Mouse (Mus musculus) intestine, embryonic 16.5 days (tissue): ENCODE results near the gene Rest. TPM values are rescaled to one million over a fixed set of nuclear protein-coding genes. Genes with fewer than 3 reads are reported as not detected.

Source experiments
- ATAC-seq: fragments of 200-750 bp; cut with Nextera tagmentation; 2 replicates; pipeline ENCODE4 v1.8.0; 2017; ENCODE audit warnings: moderate TSS enrichment, moderate library complexity
- H3K27ac ChIP-seq: fragments of 300-500 bp; sonication (generic); 2 replicates; pipeline ENCODE4 v1.5.1; 2014; ENCODE audit warnings: mild to moderate bottlenecking, low read length
- H3K27me3 ChIP-seq: fragments of 300-500 bp; sonication (generic); replicated peaks from 2 replicates; pipeline ENCODE4 v1.6.1; 2014; ENCODE audit warnings: low read length, control low read depth, mixed read lengths; ENCODE audit not compliant: control insufficient read depth, insufficient read depth
- H3K36me3 ChIP-seq: fragments of 300-500 bp; sonication (generic); 2 replicates; pipeline ENCODE4 v1.6.1; 2014; ENCODE audit warnings: low read length, control low read depth; ENCODE audit not compliant: control insufficient read depth, insufficient read depth
- H3K4me1 ChIP-seq: fragments of 300-500 bp; sonication (generic); 2 replicates; pipeline ENCODE4 v1.6.1; 2014; ENCODE audit warnings: low read length, control low read depth, mixed read lengths; ENCODE audit not compliant: control insufficient read depth, insufficient read depth
- H3K4me2 ChIP-seq: fragments of 300-500 bp; sonication (generic); 2 replicates; pipeline ENCODE4 v1.6.1; 2014; ENCODE audit warnings: low read depth, low read length, control low read depth
- H3K4me3 ChIP-seq: fragments of 300-500 bp; sonication (generic); 2 replicates; pipeline ENCODE4 v1.5.1; 2014; ENCODE audit warnings: mild to moderate bottlenecking, low read length
- H3K9ac ChIP-seq: fragments of 300-500 bp; sonication (generic); 2 replicates; pipeline ENCODE4 v1.6.1; 2014; ENCODE audit warnings: low read depth, low read length
- H3K9me3 ChIP-seq: fragments of 300-500 bp; sonication (generic); 2 replicates; pipeline ENCODE4 v1.6.1; 2016; ENCODE audit warnings: low read length, control low read depth; ENCODE audit not compliant: control insufficient read depth
- WGBS: fragments of 180-500 bp; shearing (Covaris S2); extraction: QIAGEN DNeasy Blood & Tissue Kit; methylation state at CpG from one replicate; pipeline ENCODE4 v1.1.7; 2014; 5-methylcytosine and 5-hydroxymethylcytosine counted together
- microRNA-seq: library from miRNA; unstranded; fragments of <30 nt; microRNA quantifications from one replicate; pipeline ENCODE4, GENCODE M21; 2016
- polyA plus RNA-seq: library from polyadenylated mRNA; unstranded; fragments of >200 nt; fragmentation: Nextera tagmentation; extraction: Ambion mirVana; gene quantifications from 2 replicates; pipeline ENCODE4 v1.2.1, GENCODE M21; 2015

Rest gene
- polyA plus RNA-seq, 1 experiment from 2014 or later, result 21.5 TPM

DNA sequence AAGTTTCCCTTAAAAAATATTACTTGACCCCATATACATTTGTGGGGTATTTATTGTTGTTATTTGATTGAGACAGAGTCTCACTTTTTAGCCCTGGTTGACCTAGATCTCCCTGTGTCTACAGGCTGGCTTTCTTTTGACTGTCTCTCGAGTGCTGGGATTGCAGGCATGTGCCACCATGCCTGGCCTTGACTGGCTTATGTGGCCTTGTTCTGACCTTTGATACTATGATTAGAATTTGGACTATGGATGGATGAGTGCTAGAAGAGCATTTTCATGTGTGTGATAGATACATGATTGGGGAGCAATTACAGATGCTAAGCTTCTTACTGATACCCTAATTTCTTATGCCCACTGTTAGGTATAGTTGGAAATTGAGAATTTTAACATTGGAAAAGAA, 59.6 kb downstream of the Rest start:
- no peak overlapping the region for H3K9ac ChIP-seq
- 68% methylated on average over 1 of the region's 1 CpGs for WGBS
- peaks cover 19% of the 10 kb centered on the region for H3K36me3 ChIP-seq
- no peak overlapping the region for H3K27ac ChIP-seq
- no peaks in the 10 kb centered on the region for H3K27me3 ChIP-seq
- ATAC-seq, result no peak
- H3K9me3 ChIP-seq, result no peaks in the 10 kb centered on the region
- no peak overlapping the region for H3K4me3 ChIP-seq
- H3K4me2 ChIP-seq, result no peak overlapping the region
- no peaks in the 10 kb centered on the region for H3K4me1 ChIP-seq

DNA sequence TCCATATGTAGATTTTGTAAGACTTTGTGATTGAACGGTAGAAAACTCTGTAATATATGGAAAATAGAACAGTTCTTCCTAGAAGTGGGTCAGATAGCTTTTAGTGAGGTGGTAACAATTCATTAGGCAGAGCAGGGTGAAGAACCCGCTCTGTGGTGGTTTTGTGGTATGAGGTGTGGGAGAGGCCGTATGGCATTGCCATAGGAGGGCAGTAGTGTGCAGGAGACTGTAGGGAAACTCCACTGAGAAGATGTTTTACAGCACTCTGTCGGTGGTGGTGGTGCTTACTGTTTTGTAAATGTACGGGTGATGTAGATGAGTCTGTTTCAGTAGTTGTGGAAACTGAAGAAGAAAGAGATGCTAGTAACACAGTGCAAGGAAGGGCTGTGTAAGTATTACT, 64.9 kb downstream of the Rest start:
- Histone ChIP-seq H3K9me3 (no peaks in the 10 kb centered on the region), H3K36me3 (peaks cover 22% of the 10 kb centered on the region), H3K4me1 (no peaks in the 10 kb centered on the region), H3K9ac (no peak overlapping the region), H3K27me3 (no peaks in the 10 kb centered on the region), H3K4me3 (no peak overlapping the region), H3K4me2 (no peak overlapping the region), H3K27ac (no peak overlapping the region)
- 80% methylated on average over 5 of the region's 5 CpGs for WGBS
- ATAC-seq, result no peak

Small RNA genes lying within 50 kb of the gene (microRNA-seq; reads per million reads assigned to microRNA genes)
- not detected for gene Mir5098

Other genes with a start within 250 kb of the Rest start
- gene Thegl, start 249.5 kb upstream of the Rest start, polyA plus RNA-seq, result 0.86 and 1.6 TPM in 2 replicates
- gene Hopx, start 150.4 kb upstream of the Rest start, polyA plus RNA-seq, result 2.8 and 4.4 TPM in 2 replicates
- gene Spink2, start 54.0 kb upstream of the Rest start, polyA plus RNA-seq, result 1.2 and 1.5 TPM in 2 replicates
- 30.9 and 32.6 TPM in 2 replicates for gene Noa1, start 44.6 kb downstream of the Rest start, polyA plus RNA-seq
- gene Polr2b, start 44.7 kb downstream of the Rest start, polyA plus RNA-seq, result 43.4 and 44.0 TPM in 2 replicates
- gene Igfbp7, start 142.6 kb downstream of the Rest start, polyA plus RNA-seq, result 85.2 and 109 TPM in 2 replicates